Mouse (Mus musculus): ENCODE data around the gene Zfp579. TPM values are rescaled to one million over a fixed set of nuclear protein-coding genes. Genes with fewer than 3 reads are reported as not detected.

Gene Zfp579
- 142 and 145 TPM in 2 replicates for polyA plus RNA-seq (2012; rRNA removed)

GRCm38 (mm10) chr7:4996003-4996895 lies at the start of gene Zfp579:
Gene Zfp579, minus strand, starts transcription at chr7:4996158.

GRCm38 (mm10) chr7:5038109-5038732 lies 42.3 kb upstream of the Zfp579 start, which contains the start of gene Zfp784:
Gene Zfp784, minus strand, starts transcription at chr7:5038446.

GRCm38 (mm10) chr7:5033818-5034217 lies 37.9 kb upstream of the Zfp579 start, which contains the start of gene 4632433K11Rik:
Gene 4632433K11Rik, plus strand, starts transcription at chr7:5034118.

GRCm38 (mm10) chr7:5020000-5020681 lies 24.2 kb upstream of the Zfp579 start, which contains the start of the genes Zfp865 and Ccdc106:
Gene Zfp865, plus strand, starts transcription at chr7:5020376.
Gene Ccdc106, plus strand, starts transcription at chr7:5020553.

GRCm38 (mm10) chr7:5015118-5016001 lies 19.4 kb upstream of the Zfp579 start, which contains the start of gene Gm44973:
Gene Gm44973, plus strand, starts transcription at chr7:5015496.

GRCm38 (mm10) chr7:5014251-5015117 lies 18.5 kb upstream of the Zfp579 start, which contains the start of the genes Zfp524 and Fiz1:
Gene Zfp524, plus strand, starts transcription at chr7:5014415.
Gene Fiz1, minus strand, starts transcription at chr7:5014697.

GRCm38 (mm10) chr7:4971068-4971467 lies 24.9 kb downstream of the Zfp579 start, which contains the start of gene Sbk3:
Gene Sbk3, minus strand, starts transcription at chr7:4971168.

GRCm38 (mm10) chr7:4964272-4964671 lies 31.7 kb downstream of the Zfp579 start, which contains the start of gene Sbk2:
Gene Sbk2, minus strand, starts transcription at chr7:4964406.

Other genes starting within 250 kb of the Zfp579 start
- 37.5 and 49.7 TPM in 2 replicates for gene Cox6b2, start 243.1 kb downstream of the Zfp579 start, polyA plus RNA-seq (2012; rRNA removed)
- not detected in 2 replicates for gene Fam71e2, start 224.9 kb downstream of the Zfp579 start, polyA plus RNA-seq (2012; rRNA removed)
- 0.34 and 0.39 TPM in 2 replicates for gene Il11, start 213.3 kb downstream of the Zfp579 start, polyA plus RNA-seq (2012; rRNA removed)
- gene Tmem190, start 213.2 kb downstream of the Zfp579 start, polyA plus RNA-seq (2012; rRNA removed) = not detected in 2 replicates
- gene Tmem238, start 206.5 kb downstream of the Zfp579 start, polyA plus RNA-seq (2012; rRNA removed) = 3.9 and 5.6 TPM in 2 replicates
- gene Rpl28, start 203.3 kb downstream of the Zfp579 start, polyA plus RNA-seq (2012; rRNA removed) = 362 and 481 TPM in 2 replicates
- gene Ube2s, start 183.6 kb downstream of the Zfp579 start, polyA plus RNA-seq (2012; rRNA removed) = 465 and 518 TPM in 2 replicates
- 106 and 108 TPM in 2 replicates for gene Shisa7, start 151.5 kb downstream of the Zfp579 start, polyA plus RNA-seq (2012; rRNA removed)
- 2.7 and 3.3 TPM in 2 replicates for gene Isoc2b, start 125.9 kb downstream of the Zfp579 start, polyA plus RNA-seq (2012; rRNA removed)
- gene Isoc2a, start 119.0 kb downstream of the Zfp579 start, polyA plus RNA-seq (2012; rRNA removed) = 8.8 and 9.2 TPM in 2 replicates
- gene Gm36210, start 89.6 kb downstream of the Zfp579 start, polyA plus RNA-seq (2012; rRNA removed) = 0.53 and 0.79 TPM in 2 replicates
- 13.4 and 14.8 TPM in 2 replicates for gene Zfp628, start 80.9 kb downstream of the Zfp579 start, polyA plus RNA-seq (2012; rRNA removed)
- gene Nat14, start 74.1 kb downstream of the Zfp579 start, polyA plus RNA-seq (2012; rRNA removed) = 21.3 and 21.4 TPM in 2 replicates
- 2.8 and 6.2 TPM in 2 replicates for gene Ssc5d, start 70.4 kb downstream of the Zfp579 start, polyA plus RNA-seq (2012; rRNA removed)
- 0.07 and 0.23 TPM in 2 replicates for gene Sbk2, start 31.8 kb downstream of the Zfp579 start, polyA plus RNA-seq (2012; rRNA removed)
- gene Sbk3, start 25.0 kb downstream of the Zfp579 start, polyA plus RNA-seq (2012; rRNA removed) = 0.95 and 1.2 TPM in 2 replicates
- 9.8 and 12.6 TPM in 2 replicates for gene Zfp524, start 18.3 kb upstream of the Zfp579 start, polyA plus RNA-seq (2012; rRNA removed)
- gene Fiz1, start 18.5 kb upstream of the Zfp579 start, polyA plus RNA-seq (2012; rRNA removed) = 47.0 and 53.2 TPM in 2 replicates
- 0.09 TPM in 1 of 2 replicates, not detected in the other for gene Gm44973, start 19.3 kb upstream of the Zfp579 start, polyA plus RNA-seq (2012; rRNA removed)
- gene Zfp865, start 24.2 kb upstream of the Zfp579 start, polyA plus RNA-seq (2012; rRNA removed) = 41.1 and 43.7 TPM in 2 replicates
- gene Ccdc106, start 24.4 kb upstream of the Zfp579 start, polyA plus RNA-seq (2012; rRNA removed) = 38.6 and 43.6 TPM in 2 replicates
- gene 4632433K11Rik, start 38.0 kb upstream of the Zfp579 start, polyA plus RNA-seq (2012; rRNA removed) = not detected in 2 replicates
- 7.1 and 7.4 TPM in 2 replicates for gene Zfp784, start 42.3 kb upstream of the Zfp579 start, polyA plus RNA-seq (2012; rRNA removed)
- 53.1 and 65.2 TPM in 2 replicates for gene Zfp580, start 55.4 kb upstream of the Zfp579 start, polyA plus RNA-seq (2012; rRNA removed)
- gene U2af2, start 66.0 kb upstream of the Zfp579 start, polyA plus RNA-seq (2012; rRNA removed) = 446 and 475 TPM in 2 replicates
- gene Epn1, start 84.1 kb upstream of the Zfp579 start, polyA plus RNA-seq (2012; rRNA removed) = 147 and 151 TPM in 2 replicates
- not detected in 2 replicates for gene Rfpl4, start 120.8 kb upstream of the Zfp579 start, polyA plus RNA-seq (2012; rRNA removed)
- gene Rasl2-9, start 129.8 kb upstream of the Zfp579 start, polyA plus RNA-seq (2012; rRNA removed) = 0.28 and 0.36 TPM in 2 replicates
- not detected in 2 replicates for gene Vmn1r55, start 153.5 kb upstream of the Zfp579 start, polyA plus RNA-seq (2012; rRNA removed)
- gene Vmn1r56, start 200.6 kb upstream of the Zfp579 start, polyA plus RNA-seq (2012; rRNA removed) = not detected in 2 replicates
- gene Vmn1r57, start 222.3 kb upstream of the Zfp579 start, polyA plus RNA-seq (2012; rRNA removed) = not detected in 2 replicates

All from central nervous system, embryonic 14 days (tissue).